Mouse (Mus musculus) urinary bladder, postnatal 10 days (tissue): ENCODE data around the gene Gm4792.

Experiments
- DNase-seq: peaks from one replicate; pipeline ENCODE4 v3.0.0; 2022; ENCODE audit warnings: low spot score

The Gm4792 gene

DNA sequence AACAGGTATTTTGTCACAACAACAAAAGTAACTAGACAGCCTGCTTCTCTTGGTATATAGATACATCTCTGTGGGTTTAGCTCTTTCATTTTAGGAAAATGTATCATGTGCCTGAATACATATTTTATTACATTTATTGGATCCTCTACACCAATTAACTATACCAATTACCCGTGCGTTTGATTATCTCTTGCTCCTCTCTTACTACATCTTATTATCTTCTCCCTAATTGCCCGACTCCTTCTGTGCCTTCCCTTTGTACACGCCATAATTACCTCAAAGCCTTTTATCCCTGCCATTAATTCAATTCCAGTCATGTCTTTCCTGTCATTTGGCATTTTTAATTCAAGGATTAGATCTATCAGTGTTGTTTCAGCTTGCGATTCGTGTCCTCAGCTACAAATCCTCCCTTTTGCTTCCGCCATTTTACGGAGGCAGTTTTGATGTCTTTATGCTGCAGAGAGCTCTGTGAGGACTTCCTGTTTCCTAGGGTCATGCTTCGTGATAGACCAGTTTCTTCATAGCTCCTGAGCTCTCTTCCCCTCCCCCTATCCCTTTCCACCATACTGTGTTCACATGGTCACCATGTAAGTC is 5.7 kb upstream of the Gm4792 start:
- DNase-seq = no peak

DNA sequence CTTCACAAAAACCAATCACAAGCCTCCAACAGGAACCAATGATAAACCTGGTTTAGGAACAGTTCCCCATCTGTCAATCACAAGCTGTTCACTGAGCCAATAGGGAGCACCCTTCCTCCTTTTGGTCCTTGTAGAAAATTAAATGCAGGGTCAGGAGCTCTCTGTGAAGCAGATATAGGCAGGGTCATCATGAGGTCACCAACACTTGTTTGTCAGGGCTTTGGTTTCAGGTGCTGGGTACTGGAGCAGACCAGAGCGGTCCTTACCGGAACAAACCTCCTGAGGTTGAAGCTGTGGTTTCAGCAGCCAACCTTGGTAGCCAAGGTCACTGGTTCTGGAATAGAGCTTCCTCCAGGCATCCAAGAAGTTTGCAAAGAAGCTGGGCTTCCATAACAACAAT is 798 bp upstream of the Gm4792 start:
- DNase-seq = no peak

DNA sequence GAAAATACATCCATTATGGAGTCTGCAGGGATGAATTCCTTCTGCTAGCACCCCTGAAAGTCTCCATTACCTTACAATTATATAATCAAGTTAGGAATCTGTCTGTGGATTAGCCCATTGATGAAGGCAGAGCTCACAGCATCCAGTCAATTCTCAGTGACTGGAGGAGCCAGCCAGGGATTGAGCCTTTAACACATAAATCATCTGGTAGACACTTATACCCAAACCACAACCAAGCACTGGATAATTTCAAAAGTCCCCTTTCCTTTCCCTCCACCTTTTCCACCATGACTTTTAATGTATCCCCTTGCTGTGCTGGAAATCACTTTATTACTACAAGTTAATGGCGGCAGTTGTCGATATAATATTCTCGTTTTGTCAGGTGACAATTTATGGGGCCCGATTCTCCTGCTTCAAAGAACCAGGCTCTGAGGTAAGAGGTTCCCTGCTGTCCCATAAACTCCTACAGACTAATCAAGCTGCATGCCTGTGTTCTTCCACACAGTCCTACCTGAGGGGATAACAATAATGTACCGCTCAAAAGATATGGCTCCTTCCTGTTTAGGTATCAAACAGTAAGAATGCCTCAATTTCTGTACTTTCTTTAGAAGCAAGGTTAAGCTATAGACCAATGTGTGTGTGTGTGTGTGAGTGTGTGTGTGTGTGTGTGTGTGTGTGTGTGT is 2.4 kb downstream of the Gm4792 start:
- DNase-seq = no peak

DNA sequence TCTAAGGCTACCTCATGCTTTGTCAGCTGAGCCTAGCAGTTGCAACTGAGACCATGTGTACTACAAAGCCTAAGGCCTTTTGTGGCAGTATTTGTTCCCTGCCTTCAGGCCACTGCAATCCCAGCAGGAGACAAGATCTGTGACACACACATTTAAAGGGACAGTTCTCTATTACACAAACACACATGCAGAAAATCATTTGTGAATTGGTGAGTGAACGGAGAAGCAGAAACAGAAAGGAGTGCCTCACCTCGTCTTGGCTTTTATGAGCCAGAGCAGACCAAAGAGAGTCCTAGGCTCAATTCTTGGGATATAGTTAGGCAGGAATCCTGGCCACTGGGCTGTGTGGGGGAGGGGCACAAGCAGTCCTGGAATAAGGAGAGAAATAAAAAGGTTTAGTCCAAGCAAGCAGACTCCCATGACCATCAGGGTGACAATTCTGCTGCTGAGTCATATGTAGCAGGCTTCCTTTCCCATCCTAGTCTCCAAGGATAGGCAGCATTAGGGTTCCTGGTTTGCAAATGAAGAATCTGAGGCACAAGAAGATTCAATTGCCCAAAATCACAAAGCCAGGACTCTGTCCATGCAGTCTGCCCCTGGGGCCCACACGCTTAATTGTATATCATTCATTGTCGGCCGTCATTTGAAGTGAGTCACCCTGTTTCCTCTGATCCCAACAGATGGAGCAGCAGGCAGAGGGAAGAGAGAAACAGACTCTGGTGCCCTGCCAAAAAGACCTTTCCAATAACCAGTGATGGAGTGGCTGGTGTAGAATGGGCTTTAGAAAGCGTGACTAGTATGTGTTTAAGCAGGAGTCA is 3.4 kb downstream of the Gm4792 start:
- no peak for DNase-seq

DNA sequence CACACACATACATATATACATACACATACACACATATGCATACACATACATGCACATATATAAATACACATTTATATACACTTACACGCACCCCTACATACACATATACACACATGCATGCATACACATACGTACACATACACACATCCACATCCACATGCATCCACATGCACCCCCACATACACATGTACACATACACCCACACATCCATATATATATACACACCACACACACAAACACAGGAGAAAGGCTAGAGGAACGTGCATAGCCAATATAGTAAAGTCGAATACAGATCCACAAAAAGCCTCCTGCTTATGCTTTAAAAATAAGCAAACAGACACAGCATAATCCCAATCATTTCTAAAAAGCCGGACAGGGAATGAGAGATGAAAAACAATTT is 4.1 kb downstream of the Gm4792 start:
- DNase-seq = no peak

DNA sequence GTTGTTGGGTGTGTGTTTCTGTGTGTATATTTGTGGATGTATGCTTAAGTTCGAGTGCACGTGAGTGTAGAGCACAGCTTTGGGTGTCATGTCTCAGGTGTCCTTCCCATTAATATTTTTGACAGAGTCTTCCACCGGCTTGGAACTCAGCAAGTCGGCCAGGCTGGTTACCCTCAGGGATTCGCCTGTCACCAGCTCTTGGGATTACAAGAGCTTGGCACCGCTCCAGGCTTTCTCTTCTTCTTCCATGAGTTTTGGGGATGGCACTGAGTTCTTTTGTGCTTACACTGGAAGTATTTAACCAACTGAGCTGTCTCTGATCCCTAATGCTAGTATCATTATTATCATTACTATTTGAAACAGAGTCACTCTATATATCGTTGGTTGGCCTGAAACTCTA is 15.7 kb downstream of the Gm4792 start:
- DNase-seq = no peak

DNA sequence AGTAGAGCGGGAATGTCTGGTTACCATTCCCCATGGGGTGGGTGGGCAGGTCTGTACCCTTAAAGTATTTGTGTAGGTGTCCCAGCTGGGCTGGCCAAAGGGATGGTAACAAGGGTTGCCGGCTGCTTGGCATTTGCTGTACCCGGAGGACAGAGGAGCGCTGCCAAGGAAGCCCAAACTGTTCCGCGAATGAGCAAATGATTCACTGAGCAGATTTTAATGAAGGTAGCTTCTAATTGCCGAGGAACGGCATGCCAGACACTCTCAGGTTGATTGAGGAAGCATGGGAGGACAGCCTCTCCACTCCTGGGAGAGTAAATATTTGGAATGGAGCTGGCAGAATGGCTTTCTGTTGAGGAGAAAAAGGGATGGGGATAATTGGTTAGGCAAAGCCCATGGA is 16.3 kb downstream of the Gm4792 start:
- DNase-seq = no peak

DNA sequence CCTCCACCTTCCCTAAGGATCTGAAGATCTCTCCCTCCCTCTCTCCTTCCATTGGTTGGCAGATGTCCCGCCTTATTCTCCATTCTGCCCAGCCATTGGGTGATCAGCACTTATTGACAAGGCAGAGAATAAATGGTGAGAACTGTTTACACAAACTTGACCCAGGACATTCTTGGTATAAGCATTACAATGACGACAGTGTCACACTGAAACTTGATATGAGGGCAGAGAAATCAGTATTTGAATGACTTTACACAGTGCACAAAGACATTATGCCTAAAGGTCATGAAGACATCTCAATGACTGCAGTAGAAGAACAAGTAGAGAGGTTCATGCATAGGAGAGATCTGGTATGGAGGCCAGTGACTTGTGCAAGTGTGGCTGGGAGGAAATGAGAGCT is 22.0 kb downstream of the Gm4792 start:
- no peak for DNase-seq

DNA sequence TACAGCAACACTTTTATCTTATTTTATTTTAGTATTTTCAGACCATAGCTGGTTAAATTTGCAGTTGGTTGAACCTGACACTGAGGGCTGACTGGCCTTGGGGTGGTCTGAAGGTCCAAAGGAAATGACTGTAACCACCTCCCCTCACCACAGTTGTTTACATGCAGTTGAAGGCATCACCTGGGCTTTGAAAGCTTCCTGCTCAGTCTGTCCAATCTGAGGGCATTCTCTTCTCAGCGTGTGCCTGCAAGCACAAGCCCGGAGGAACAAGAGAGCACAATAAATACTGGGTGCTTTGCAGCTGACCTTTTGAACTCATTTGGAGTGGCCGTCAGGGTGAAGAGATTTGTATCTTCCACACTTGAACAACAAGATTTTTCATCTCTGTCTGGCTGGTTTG is 23.2 kb downstream of the Gm4792 start:
- no peak for DNase-seq

DNA sequence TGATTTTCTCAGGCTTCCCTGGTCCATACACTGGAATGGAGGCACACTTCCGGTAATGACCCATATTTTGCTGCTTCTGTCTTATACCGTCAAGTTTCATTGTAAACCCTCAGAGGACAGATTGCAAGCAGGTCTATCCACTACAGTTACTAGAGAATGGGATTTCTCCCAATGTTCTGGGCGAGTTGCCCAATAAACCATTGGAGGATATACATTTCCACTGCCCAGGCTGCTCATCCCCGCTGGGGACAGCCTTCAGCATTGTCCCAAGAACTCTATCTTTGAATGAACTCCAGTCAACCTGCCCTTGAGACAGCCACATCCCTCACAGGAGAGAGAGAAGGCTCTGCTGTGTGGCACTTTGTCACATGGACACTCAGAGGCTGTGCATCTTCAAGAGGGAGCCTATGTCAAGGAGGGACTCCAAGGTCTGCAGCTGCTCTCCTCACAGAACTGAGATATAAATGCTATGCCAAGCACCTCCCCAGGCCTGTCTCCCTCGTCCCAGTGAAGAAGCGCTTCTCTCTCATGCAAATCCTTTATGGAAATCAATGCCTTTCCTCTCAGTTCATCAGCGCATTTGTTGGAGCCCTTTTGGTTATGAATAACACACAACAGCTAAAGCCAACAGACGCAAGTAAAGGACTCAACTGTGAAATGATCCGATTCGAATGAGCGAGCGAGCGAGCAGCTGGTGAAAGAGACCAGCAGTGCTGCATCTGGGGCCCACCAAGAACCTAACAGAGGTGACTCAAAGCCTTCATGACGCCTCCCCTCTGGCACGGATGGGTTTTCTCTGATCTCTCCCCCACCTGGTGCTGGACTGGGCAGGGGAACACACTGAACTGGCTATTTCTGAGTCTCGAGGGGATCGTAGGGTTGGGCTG is 32.6 kb downstream of the Gm4792 start:
- DNase-seq = no peak

DNA sequence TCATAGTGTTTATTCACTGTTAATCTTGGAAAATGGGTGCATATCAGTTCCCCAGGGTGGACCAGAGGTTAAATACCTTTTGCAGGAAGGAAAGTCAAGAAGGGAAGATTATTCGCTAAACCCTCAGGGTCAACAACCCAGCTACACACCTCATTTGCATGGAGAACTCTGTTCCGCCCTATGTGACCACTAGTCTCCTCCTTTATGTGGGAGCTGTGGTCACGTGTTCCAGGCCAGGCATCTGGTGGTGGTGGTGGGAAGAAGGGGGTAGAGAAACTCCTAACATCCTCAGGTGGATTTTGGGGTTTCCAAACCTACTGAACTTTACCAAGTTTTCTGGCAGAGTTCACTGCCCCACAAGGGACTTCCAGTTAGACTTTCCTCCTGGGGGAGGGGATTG is 35.3 kb downstream of the Gm4792 start:
- no peak for DNase-seq

DNA sequence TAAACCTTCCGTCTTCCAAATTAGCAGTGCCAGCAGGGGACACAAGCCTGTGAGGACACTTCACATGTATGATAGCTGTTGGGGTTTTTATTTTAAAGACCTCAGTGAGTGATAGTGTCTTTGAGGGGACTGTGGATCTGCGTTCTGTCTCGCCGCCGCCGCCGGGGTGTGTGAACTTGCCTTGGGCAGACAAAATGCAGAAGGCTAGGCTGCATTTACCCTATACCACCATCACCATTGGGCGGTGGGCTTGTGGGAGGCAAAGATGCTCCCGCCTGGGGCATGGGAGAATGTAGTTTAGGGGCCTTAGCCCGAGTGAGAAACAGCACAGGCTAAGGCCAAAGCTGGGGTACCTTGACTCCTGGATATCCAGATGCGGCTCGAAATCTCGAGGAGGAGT is 35.9 kb downstream of the Gm4792 start:
- no peak for DNase-seq

DNA sequence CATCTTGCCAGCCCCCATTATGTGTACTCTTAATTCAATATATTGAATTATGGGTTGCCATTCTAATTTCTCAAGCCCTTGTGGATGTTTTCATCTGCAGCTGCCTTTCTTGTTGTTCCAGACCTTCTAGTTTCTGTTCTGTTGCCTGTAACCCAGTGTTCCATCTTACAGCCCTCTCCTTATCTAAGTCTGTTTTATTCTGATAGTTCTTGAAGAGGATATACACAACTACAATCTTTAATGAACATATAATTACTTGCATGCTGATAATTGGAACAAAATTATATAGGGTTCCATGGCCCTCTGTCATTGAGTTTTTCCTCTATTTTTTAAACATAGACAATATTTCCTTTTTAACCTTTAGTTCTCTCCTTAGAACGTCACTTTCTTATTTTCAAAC is 38.0 kb downstream of the Gm4792 start:
- DNase-seq = no peak

DNA sequence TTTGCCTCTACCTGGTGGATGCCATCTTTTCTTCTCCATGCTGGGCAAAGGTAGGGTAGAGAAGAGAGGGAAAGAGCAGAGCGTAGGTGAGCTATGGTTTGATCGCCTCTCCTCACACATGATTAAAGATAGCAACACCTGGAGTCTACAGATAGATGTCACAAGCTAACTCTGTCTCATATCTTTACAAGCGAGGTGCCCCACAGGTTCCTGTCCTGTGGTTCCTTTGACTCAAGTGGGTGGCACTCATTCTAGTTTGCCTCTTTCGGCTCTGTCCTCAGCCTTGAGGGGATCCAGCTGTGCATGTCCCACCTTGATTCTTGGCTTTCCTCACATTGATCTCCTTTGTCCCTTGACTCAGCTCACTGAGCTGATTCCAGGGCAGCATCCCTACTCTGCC is 42.0 kb downstream of the Gm4792 start:
- DNase-seq = no peak

DNA sequence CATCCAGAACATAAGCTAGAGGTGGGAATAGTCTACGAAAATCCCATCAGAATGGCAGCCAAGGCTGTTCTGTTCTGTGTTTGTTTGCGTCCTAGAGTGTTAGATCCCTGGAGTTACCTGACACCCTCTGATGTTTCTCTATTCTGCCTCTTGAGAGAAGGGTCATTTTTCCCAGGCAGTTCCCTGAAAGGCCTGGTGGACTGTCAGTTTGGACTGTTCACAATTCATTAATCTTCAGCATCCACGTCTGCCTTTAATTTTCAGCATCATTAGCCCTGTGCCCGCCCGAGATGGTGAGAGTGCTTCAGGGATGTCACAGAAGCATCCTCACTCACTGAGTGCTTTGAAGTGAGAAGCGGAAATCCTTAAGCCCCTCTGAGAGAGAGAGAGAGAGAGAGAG is 42.8 kb downstream of the Gm4792 start:
- no peak for DNase-seq

DNA sequence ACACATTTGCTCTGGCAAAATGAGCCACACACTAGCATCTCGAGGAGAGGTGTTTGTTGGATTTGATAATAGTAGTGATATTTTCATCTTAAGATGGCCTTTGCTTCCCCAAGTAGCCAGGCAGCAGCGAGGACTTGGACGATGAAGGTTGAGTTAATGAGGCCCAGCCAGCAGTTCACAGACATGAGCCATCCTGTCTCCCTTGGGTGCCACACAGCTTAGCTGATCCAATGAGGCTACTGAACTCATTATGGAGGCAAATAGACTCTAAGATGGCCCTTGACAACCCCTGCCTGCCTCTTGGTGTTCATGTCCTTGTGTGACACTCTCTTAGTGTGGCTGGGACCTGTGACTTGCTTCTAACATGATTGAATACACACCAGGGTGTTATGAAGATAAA is 43.7 kb downstream of the Gm4792 start:
- no peak for DNase-seq

DNA sequence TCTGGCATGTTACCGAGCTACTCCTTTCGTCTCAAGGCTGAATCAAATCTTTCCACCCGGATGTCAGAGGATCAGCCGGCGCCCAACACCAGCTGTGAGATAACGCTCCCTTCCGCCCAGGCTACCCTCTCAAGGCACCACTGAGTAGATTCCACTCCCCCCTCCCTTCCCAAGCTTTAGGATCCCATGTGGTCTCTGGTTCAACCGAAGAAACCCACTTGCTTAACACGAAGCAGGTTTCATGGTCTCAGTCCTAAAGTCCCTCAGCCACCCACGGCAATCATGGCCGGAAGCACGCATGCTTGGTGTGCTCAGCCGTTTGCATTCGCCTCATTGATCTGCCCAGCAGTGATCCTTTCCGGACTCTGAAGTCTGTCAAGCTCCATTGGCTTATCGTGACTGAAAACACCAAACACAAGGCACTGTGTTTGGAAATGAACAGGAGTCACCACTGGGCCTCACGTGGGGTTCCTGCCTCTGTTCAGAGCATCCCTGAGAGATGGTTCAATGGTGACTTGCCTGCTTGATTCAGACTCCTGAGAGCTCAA is 45.2 kb downstream of the Gm4792 start:
- DNase-seq = no peak

DNA sequence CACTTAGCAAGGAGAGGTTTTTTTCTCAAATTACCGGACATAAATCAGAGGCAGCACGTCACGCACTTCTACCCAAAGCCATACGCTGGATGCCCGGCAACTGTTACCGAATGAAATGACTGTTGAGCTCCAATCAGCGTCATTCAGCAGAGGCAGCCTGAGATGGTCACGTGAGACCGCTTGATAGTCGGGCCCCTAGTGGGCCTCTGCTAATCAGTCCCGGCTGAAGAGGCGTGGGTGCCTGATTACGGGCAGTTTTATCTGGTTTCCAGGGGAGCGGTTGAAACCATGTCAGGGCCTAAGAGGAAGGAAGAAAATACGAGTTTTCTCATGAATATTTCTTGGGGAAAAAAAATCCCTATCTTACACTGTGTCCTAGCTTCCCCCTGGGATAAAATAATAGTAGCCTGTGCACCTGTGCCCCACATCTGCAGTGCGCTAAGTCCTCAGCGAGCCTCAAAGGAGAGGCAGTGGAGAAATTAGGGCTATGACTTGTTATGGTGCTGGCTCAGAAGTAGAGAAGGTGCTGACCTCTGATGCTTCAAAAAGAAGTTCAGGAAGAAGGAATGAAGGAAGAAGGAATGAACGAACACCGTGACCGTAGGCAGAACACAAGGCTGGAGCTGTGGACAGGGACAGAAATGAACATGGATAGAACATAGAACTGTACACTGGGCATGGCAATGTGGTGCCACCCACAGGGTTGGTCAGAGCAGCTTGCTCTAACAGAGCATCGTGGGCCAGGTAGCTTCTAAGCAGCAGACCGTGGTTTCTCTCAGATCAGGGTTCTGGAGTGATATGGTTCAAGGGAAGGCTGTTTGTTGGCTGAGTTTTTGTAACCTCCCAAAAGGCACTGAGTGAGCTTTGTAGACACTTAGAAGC is 48.7 kb downstream of the Gm4792 start:
- DNase-seq = no peak

DNA sequence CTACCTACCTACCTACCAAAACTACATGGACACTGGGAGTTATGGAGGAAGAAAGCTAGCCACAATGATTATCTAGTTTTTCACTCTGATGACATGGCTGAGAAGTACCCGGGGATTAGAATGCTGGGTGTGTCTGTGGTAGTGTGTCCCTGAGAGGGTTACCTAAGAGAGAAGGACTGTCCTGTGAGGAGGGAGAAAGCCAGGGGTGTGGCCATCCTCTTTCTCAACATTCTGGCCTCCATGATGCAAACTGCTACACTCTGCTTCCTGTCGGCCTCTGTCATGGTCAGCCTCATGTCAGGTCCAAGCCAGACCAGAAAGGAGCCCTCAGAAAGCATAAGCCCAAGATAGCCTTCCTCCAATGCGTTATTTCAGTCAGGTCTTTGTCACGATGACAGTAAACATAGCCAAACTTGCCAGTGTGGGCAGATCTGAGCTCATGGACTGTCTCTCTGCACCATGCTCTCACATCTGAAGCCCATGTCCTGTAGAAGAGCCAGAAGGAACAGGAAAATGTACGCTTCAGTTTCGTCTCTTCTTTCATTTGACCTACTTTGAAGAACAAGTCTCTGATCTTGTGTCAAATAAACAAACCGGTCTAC is 50.7 kb downstream of the Gm4792 start:
- DNase-seq = no peak
